Mouse (Mus musculus) lung, adult 2 months (tissue): ENCODE measurements around the gene Hif1an.

Source experiments
- CTCF ChIP-seq: fragments of 200-500 bp; IDR thresholded peaks from 2 replicates; pipeline ENCODE4 v1.5.1; 2011; ENCODE audit warnings: mild to moderate bottlenecking, low read length, control low read depth; ENCODE audit not compliant: insufficient read depth
- POLR2A ChIP-seq: fragments of 200-500 bp; IDR thresholded peaks from 2 replicates; pipeline ENCODE4 v1.6.1; 2011; ENCODE audit warnings: low read depth, mild to moderate bottlenecking, control low read depth, low read length, borderline replicate concordance; ENCODE audit errors: extremely low read depth

- TF ChIP-seq POLR2A = no peak
- peak; percentile 37; the same call in 1 of the 2 replicates for TF ChIP-seq CTCF
Observed at GRCm38 (mm10) chr19:44535376-44535775, 27.3 kb upstream of the Hif1an start.
